Mouse (Mus musculus): ENCODE data around the gene Gm16181.

DNA sequence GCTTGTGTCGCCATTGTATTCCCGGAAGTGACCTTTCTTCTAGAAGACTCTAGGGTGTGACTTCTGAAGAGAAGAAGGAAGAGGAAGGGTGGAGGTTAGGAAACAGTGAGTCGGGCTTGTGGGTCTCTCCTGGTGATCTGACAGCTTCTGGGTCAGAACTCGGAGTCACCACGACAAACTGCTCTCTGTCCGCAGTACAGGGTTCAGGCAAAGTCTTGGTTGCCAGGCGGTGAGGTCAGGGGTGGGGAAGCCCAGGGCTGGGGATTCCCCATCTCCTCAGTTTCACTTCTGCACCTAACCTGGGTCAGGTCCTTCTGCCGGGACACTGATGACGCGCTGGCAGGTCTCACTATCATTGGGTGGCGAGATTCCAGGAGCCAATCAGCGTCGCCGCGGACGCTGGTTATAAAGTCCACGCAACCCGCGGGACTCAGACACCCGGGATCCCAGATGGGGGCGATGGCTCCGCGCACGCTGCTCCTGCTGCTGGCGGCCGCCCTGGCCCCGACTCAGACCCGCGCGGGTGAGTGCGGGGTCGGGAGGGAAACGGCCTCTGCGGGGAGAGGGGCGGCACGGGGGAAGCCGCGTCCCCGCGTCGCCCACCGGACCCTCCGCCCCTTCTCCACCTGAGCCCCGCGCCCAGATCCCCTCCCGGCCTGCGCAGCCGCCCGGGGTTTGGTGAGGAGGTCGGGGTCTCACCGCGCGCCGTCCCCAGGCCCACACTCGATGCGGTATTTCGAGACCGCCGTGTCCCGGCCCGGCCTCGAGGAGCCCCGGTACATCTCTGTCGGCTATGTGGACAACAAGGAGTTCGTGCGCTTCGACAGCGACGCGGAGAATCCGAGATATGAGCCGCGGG is 42.3 kb downstream of the Gm16181 start, which contains the start of gene H2-D1:
- TF ChIP-seq TAL1 (IDR thresholded peaks at IDR 0.05; ENCODE audit: low read length) (no peak), GATA1 (IDR thresholded peaks at IDR 0.05; ENCODE audit: low read length) (no peak)

Data from erythroblast, embryonic 14.5 days (primary cell).